ENCODE assay signal across 7 mouse cellular contexts in genomic region chr1:155537005-155537642, GRCm38 (mm10). TPM values are rescaled to one million over a fixed set of nuclear protein-coding genes. Genes with fewer than 3 reads are reported as not detected.
DNase-seq lines count a peak whose midpoint lies in the region; ATAC-seq and TF ChIP-seq lines count a peak whose summit lies in the region.

No protein-coding gene starts in this region.

- H3K36me3 ChIP-seq in E14TG2a.4 (ENCODE audit: insufficient read depth, low read length): no peaks in the 10 kb centered on the region

- H3K27me3 ChIP-seq in E14TG2a.4 (ENCODE audit: insufficient read depth, low read length): no peaks in the 10 kb centered on the region

- no peak overlapping the region for H3K4me3 ChIP-seq in E14TG2a.4 (replicated peaks; ENCODE audit: low read length)

- H3K4me1 ChIP-seq in E14TG2a.4 (replicated peaks; ENCODE audit: low read depth, low read length): no peaks in the 10 kb centered on the region

- peaks cover 5% of the 10 kb centered on the region; the same call in 1 of the 2 replicates for H3K9me3 ChIP-seq in E14TG2a.4 (ENCODE audit: low read length)

- peak; percentile 24 to 69 for DNase-seq in left cerebral cortex, adult 18-20 months (ENCODE audit: low spot score in 2 of 2)
- no peak for DNase-seq in left cerebral cortex, adult 8-10 months (ENCODE audit: low spot score in 2 of 2)
- DNase-seq in layer of hippocampus, postnatal 14 days (ENCODE audit: low spot score in 2 of 2): peak; percentile 31 to 80
- peak; percentile 88 for DNase-seq in retina, embryonic 14.5 days (ENCODE audit: low spot score)

- TF ChIP-seq CTCF in E14TG2a.4 (conservative IDR thresholded peaks at IDR 0.05; ENCODE audit: low read length): peak; percentile 83

- peak; percentile 59 for ATAC-seq in activated CD4-positive, CD25-positive, alpha-beta regulatory T cell, adult 4 months
- peak; percentile 54; the same call in 1 of the 2 replicates for ATAC-seq in erythroid progenitor cell, adult 5-6 weeks (replicated peaks; ENCODE audit: low FRiP score, poor library complexity, severe bottlenecking)

RNA-seq across cellular contexts. Expression of gene Acbd6, which starts 20.8 kb away (rescaled TPM):
- total RNA-seq in left cerebral cortex, adult 18-20 months (2021): 100 to 1,000 TPM; 106 to 108 TPM
- 100 to 1,000 TPM in 2 of 4 experiments, 10 to 100 TPM in 2; 88.2 to 109 (median 96.6) TPM for total RNA-seq in left cerebral cortex, adult 8-10 months (2022)
- polyA plus RNA-seq in activated CD4-positive, CD25-positive, alpha-beta regulatory T cell, adult 4 months (2017; shearing (Covaris generic)): 10 to 100 TPM in 1 of 2 experiments, 1 to 10 TPM in 1; 5.5 to 12.7 TPM
- 17.7 and 25.2 TPM in 2 replicates for total RNA-seq in erythroid progenitor cell, adult 5-6 weeks (2015; ENCODE audit: low replicate concordance)
- 0.30 and 21.3 TPM in 2 replicates for total RNA-seq in erythroid progenitor cell, adult 5-6 weeks (2017; ENCODE audit: low replicate concordance)
- total RNA-seq in layer of hippocampus, postnatal 14 days (2021): 10 to 100 TPM; 92.0 to 92.7 TPM

Comparison
In these comparisons a context has a peak if more than half of its experiments do, and no peak if none do; other contexts are left out.
1. DNase-seq: peak in left cerebral cortex, adult 18-20 months (2 of 2), layer of hippocampus, postnatal 14 days (2 of 2) and retina, embryonic 14.5 days (single experiment); none in left cerebral cortex, adult 8-10 months (0 of 2).